Mouse (Mus musculus): ENCODE data around the gene March1. TPM values are rescaled to one million over a fixed set of nuclear protein-coding genes. Genes with fewer than 3 reads are reported as not detected.

March1 gene
- 3.0 and 3.4 TPM in 2 replicates for polyA plus RNA-seq (2015; fragmentation: Nextera tagmentation; extraction: Ambion mirVana)

DNA sequence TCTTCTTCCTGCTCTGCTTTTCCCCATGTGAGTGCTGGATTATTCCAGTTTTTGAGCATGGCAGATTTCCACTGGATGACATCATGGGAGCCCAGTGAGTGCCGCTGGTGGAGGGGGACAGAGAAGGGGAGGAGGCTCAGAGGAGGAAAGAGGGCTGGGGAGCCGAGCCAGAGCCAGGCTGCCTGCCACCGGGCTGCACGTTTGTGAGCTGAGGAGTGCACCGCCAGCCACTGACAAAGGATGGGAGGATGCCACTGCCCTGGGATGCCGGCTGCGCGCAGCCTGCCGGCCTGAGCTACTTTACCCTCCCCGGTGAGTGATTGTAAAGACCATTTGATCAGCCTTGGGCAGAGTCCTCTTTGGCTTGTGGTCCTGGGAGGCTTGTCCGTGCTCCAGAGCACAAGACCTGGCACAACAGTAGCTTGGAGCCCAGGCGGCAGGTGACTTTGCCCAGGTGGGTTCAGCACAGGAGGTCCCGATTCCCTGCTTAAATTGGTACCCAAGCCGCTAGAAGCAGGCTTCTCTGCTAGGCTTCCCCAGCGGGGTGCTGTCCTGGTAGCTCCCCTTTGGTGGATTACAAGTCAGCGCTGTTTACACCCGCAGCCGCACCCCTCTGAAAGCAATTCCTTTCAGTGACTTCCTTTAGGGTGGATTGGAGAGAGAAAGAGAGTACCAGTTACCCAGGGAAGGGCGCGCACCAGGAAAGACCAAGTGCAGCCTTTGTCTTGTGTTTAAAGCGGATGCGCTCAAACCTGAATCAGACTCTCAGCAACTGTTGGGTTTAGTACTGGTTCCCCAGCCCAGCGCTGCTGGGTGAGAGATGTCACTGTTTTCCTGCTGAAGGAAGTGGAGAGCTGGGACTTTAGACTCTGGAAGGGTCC, at the start of gene March1:
Gene March1 (plus strand): TSS at position 30 of the 881 bp plus-strand sequence.

DNA sequence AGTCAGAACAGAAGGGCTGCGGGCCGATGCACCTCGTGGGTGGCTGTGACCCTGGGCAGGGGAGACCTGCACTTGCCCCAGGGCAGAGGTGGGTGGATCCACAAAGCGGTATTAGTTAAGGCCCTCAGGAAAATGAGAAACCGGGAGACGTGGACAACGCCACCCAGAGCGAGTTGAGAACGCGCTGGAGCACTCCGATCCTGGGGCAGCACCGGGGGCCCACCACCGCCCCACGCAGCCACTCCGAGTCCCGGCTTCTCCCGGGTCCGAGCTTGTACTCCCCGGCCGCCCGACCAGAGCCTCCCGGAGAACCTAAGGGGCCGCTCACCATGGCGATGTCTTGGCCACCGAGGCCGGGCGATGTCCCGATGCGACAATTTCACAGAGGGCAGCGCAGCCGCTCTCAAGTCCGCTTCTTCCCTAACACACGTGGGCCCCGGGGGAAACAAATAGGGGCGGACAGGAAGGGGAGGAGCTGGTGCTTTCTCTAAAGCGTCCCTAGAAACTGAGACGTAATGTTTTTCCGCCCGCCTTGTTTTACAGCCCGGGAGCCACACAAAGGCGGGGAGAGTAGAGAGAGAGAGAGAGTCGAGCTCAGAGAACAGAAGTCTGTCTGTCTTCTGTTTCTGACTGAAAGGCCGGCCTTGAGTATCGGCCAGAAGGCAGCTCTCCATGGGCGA, 868.5 kb downstream of the March1 start, which contains the start of gene Tma16:
Gene Tma16 (minus strand): TSS at position 447 of the 680 bp plus-strand sequence.

DNA sequence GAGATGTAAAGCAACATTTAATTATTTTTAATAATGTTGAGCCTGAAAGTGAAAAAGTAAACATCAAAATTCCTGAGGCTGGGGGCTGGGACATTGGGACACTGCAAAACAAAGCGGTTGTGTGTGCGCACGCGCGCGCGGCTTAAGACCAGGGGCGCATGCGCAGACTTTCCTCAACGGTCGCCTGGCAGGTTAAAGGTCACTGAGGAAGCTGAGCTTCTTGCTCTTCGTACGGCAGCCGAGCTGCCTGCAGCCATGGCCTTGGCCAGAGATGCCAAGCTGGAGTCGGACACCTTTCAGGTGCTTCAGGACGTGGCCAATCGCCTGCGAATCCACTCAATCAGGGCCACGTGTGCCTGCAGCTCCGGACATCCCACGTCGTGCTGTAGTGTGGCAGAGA, 893.8 kb downstream of the March1 start, which contains the start of gene Tktl2:
Gene Tktl2 (plus strand): TSS at position 220 of the 400 bp plus-strand sequence.

